Mouse (Mus musculus) hindbrain, embryonic 13.5 days (tissue): ENCODE data around the gene Sprr2a1. TPM values are rescaled to one million over a fixed set of nuclear protein-coding genes. Genes with fewer than 3 reads are reported as not detected.
"Not testable (repeated sequence)": the region's sequence is repeated elsewhere in the genome, so short reads cannot be mapped to it uniquely, and the experiment has no call there.

ENCODE experiments used
- ATAC-seq: fragments of 200-750 bp; cut with Nextera tagmentation; 2 replicates; pipeline ENCODE4 v1.8.0; 2017; ENCODE audit warnings: moderate TSS enrichment; ENCODE audit not compliant: low FRiP score
- H3K27ac ChIP-seq: fragments of 300-500 bp; sonication (generic); 2 replicates; pipeline ENCODE4 v1.5.1; 2015; ENCODE audit warnings: inconsistent platforms, mild to moderate bottlenecking, moderate library complexity
- H3K27me3 ChIP-seq: fragments of 300-500 bp; sonication (generic); 2 replicates; pipeline ENCODE4 v1.6.1; 2015; ENCODE audit warnings: mild to moderate bottlenecking, inconsistent platforms
- H3K36me3 ChIP-seq: fragments of 300-500 bp; sonication (generic); 2 replicates; pipeline ENCODE4 v1.6.1; 2015; ENCODE audit warnings: mild to moderate bottlenecking, inconsistent platforms
- H3K4me1 ChIP-seq: fragments of 300-500 bp; sonication (generic); replicated peaks from 2 replicates; pipeline ENCODE4 v1.6.1; 2015; ENCODE audit warnings: inconsistent platforms
- H3K4me2 ChIP-seq: fragments of 300-500 bp; sonication (generic); 2 replicates; pipeline ENCODE4 v1.6.1; 2015; ENCODE audit warnings: inconsistent platforms, mild to moderate bottlenecking, moderate library complexity
- H3K4me3 ChIP-seq: fragments of 300-500 bp; sonication (generic); 2 replicates; pipeline ENCODE4 v1.5.1; 2015; ENCODE audit warnings: mild to moderate bottlenecking, inconsistent platforms
- H3K9ac ChIP-seq: fragments of 300-500 bp; sonication (generic); 2 replicates; pipeline ENCODE4 v1.6.1; 2015; ENCODE audit warnings: mild to moderate bottlenecking, inconsistent platforms
- H3K9me3 ChIP-seq: fragments of 300-500 bp; sonication (generic); 2 replicates; pipeline ENCODE4 v1.6.1; 2016; ENCODE audit warnings: inconsistent platforms
- WGBS: fragments of 180-500 bp; shearing (Covaris S2); methylation state at CpG from one replicate; pipeline ENCODE4 v1.1.7; 2015; 5-methylcytosine and 5-hydroxymethylcytosine counted together
- polyA plus RNA-seq: library from polyadenylated mRNA; unstranded; fragments of >200 nt; fragmentation: Nextera tagmentation; extraction: Ambion mirVana; gene quantifications from 2 replicates; pipeline ENCODE4 v1.2.1, GENCODE M21; 2015

Sprr2a1 gene
- polyA plus RNA-seq, 1 experiment from 2014 or later, result not detected

- H3K27ac ChIP-seq, H3K27me3 ChIP-seq, H3K4me1 ChIP-seq, H3K4me2 ChIP-seq, H3K9me3 ChIP-seq, H3K4me3 ChIP-seq, H3K9ac ChIP-seq, ATAC-seq, H3K36me3 ChIP-seq: not testable (repeated sequence)
- no CpG with 5 or more reads among the region's 1 CpGs for WGBS
Measured at GRCm38 (mm10) chr3:92239197-92239596, 23.6 kb downstream of the Sprr2a1 start.

GRCm38 (mm10) chr3:92244833-92245232 is 29.2 kb downstream of the Sprr2a1 start:
- not testable (repeated sequence) for H3K9ac ChIP-seq, H3K4me1 ChIP-seq, H3K9me3 ChIP-seq, H3K4me2 ChIP-seq, H3K4me3 ChIP-seq, H3K27me3 ChIP-seq, H3K27ac ChIP-seq, H3K36me3 ChIP-seq
- ATAC-seq, result peak; percentile 26; the same call in 1 of the 2 replicates

GRCm38 (mm10) chr3:92246245-92246644 is 30.6 kb downstream of the Sprr2a1 start:
- WGBS, result no CpG with 5 or more reads among the region's 10 CpGs
- not testable (repeated sequence) for H3K9me3 ChIP-seq, H3K27me3 ChIP-seq, H3K4me1 ChIP-seq, ATAC-seq, H3K4me2 ChIP-seq, H3K4me3 ChIP-seq, H3K9ac ChIP-seq, H3K36me3 ChIP-seq, H3K27ac ChIP-seq

GRCm38 (mm10) chr3:92248494-92248893 is 32.9 kb downstream of the Sprr2a1 start:
- H3K4me2 ChIP-seq, H3K27ac ChIP-seq, ATAC-seq, H3K4me3 ChIP-seq, H3K9ac ChIP-seq, H3K9me3 ChIP-seq, H3K27me3 ChIP-seq, H3K36me3 ChIP-seq, H3K4me1 ChIP-seq: not testable (repeated sequence)

- WGBS, result 96% methylated on average over 2 of the region's 2 CpGs
- H3K4me1 ChIP-seq, H3K4me3 ChIP-seq, H3K4me2 ChIP-seq, ATAC-seq, H3K27me3 ChIP-seq, H3K36me3 ChIP-seq, H3K9ac ChIP-seq, H3K27ac ChIP-seq, H3K9me3 ChIP-seq: not testable (repeated sequence)
Measured at GRCm38 (mm10) chr3:92250450-92250849, 34.9 kb downstream of the Sprr2a1 start.

GRCm38 (mm10) chr3:92253860-92254259 is 38.3 kb downstream of the Sprr2a1 start:
- H3K9ac ChIP-seq, H3K4me2 ChIP-seq, H3K9me3 ChIP-seq, H3K27ac ChIP-seq, H3K27me3 ChIP-seq, H3K4me3 ChIP-seq, H3K4me1 ChIP-seq, H3K36me3 ChIP-seq: not testable (repeated sequence)
- peak; percentile 60 for ATAC-seq
- no CpG with 5 or more reads among the region's 8 CpGs for whole genome bisulfite sequencing

- H3K36me3 ChIP-seq, H3K27ac ChIP-seq, H3K9ac ChIP-seq, H3K4me1 ChIP-seq, H3K4me2 ChIP-seq, H3K4me3 ChIP-seq, H3K9me3 ChIP-seq, H3K27me3 ChIP-seq: not testable (repeated sequence)
- ATAC-seq, result peak; percentile 62
Measured at GRCm38 (mm10) chr3:92258526-92258925, 42.9 kb downstream of the Sprr2a1 start.

- H3K9me3 ChIP-seq, H3K4me3 ChIP-seq, H3K36me3 ChIP-seq, H3K4me2 ChIP-seq, ATAC-seq, H3K9ac ChIP-seq, H3K27ac ChIP-seq, H3K27me3 ChIP-seq, H3K4me1 ChIP-seq: not testable (repeated sequence)
- no CpG with 5 or more reads among the region's 2 CpGs for WGBS
Measured at GRCm38 (mm10) chr3:92263462-92263861, 47.9 kb downstream of the Sprr2a1 start.

Other genes starting within 250 kb of the Sprr2a1 start
- not detected in 2 replicates for gene Pglyrp3, start 201.2 kb upstream of the Sprr2a1 start, polyA plus RNA-seq
- 4.6 and 4.9 TPM in 2 replicates for gene Lor, start 132.7 kb upstream of the Sprr2a1 start, polyA plus RNA-seq
- gene Prr9, start 91.9 kb upstream of the Sprr2a1 start, polyA plus RNA-seq, result not detected in 2 replicates
- gene Lelp1, start 73.1 kb upstream of the Sprr2a1 start, polyA plus RNA-seq, result not detected in 2 replicates
- not detected in 2 replicates for gene Sprr2a2, start 121 bp downstream of the Sprr2a1 start, polyA plus RNA-seq
- gene Sprr2a3, start 69.6 kb downstream of the Sprr2a1 start, polyA plus RNA-seq, result not detected in 2 replicates
- 0.35 TPM in 1 of 2 replicates, not detected in the other for gene Sprr2b, start 100.8 kb downstream of the Sprr2a1 start, polyA plus RNA-seq
- gene Sprr2d, start 123.3 kb downstream of the Sprr2a1 start, polyA plus RNA-seq, result not detected in 2 replicates
- not detected in 2 replicates for gene Sprr2e, start 136.3 kb downstream of the Sprr2a1 start, polyA plus RNA-seq
- gene Sprr2f, start 149.4 kb downstream of the Sprr2a1 start, polyA plus RNA-seq, result not detected in 2 replicates
- not detected in 2 replicates for gene Sprr2h, start 169.9 kb downstream of the Sprr2a1 start, polyA plus RNA-seq
- not detected in 2 replicates for gene Sprr2i, start 192.2 kb downstream of the Sprr2a1 start, polyA plus RNA-seq
- gene Sprr2j-ps, start 202.3 kb downstream of the Sprr2a1 start, polyA plus RNA-seq, result not detected in 2 replicates
- gene Gm9774, start 213.6 kb downstream of the Sprr2a1 start, polyA plus RNA-seq, result 9.0 and 11.1 TPM in 2 replicates
- not detected in 2 replicates for gene Sprr2k, start 216.8 kb downstream of the Sprr2a1 start, polyA plus RNA-seq
- not detected in 2 replicates for gene Sprr1b, start 223.0 kb downstream of the Sprr2a1 start, polyA plus RNA-seq
- gene Sprr3, start 242.9 kb downstream of the Sprr2a1 start, polyA plus RNA-seq, result not detected in 2 replicates